Mouse (Mus musculus) spleen, adult 2 months (tissue): ENCODE measurements around the gene Rnf187.

Experiments
- CTCF ChIP-seq: fragments of 200-500 bp; IDR thresholded peaks from 2 replicates; pipeline ENCODE4 v1.5.1; 2011; ENCODE audit warnings: mild to moderate bottlenecking, inconsistent platforms; ENCODE audit not compliant: insufficient read depth, insufficient read length, insufficient replicate concordance; ENCODE audit errors: extremely low read depth
- POLR2A ChIP-seq: fragments of 200-500 bp; IDR thresholded peaks from 2 replicates; pipeline ENCODE4 v1.6.1; 2011; ENCODE audit warnings: low read depth, low read length, inconsistent platforms

DNA sequence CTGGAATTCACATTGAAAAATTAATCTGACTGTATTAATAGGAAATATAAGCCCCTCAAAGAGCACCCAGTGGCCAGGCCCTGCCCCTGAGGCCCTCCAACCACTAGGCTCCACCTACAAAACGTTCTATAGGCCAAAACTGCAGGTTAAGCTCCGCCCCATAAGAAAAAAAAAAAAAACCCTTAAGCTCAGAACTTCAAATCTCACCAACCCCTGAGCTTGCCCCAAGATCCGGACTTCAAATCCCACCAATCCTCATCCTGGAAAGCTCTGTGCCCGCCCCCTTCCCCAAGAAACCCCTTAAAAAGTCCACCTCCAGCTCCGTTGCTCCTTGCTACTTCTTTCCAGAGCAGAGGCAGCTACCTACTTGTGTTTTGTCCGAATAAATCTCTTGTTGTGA, 33.9 kb downstream of the Rnf187 start:
- TF ChIP-seq POLR2A (no peak), CTCF (no peak)
